ENCODE assay signal across 8 mouse cellular contexts in genomic region chr13:20185034-20185846, GRCm38 (mm10).
DNase-seq lines count a peak whose midpoint lies in the region; ATAC-seq lines count a peak whose summit lies in the region.

No protein-coding gene starts in this region.

- no peak for DNase-seq in kidney, adult 11 months
- peak; percentile 93 for DNase-seq in induced T-regulatory cell, adult 2 months (ENCODE audit: low read depth)
- peak; percentile 75 for DNase-seq in lung, postnatal 36 days
- DNase-seq in thymus, postnatal 25 days, result peak; percentile 85
- no peak for DNase-seq in retina, postnatal 1 day
- DNase-seq in left cerebral cortex, adult 18-20 months (ENCODE audit: low spot score in 2 of 2), result no peak

- H3K36me3 ChIP-seq in kidney, embryonic 15.5 days, result no peaks in the 10 kb centered on the region
- H3K36me3 ChIP-seq in hindbrain, embryonic 13.5 days, result no peaks in the 10 kb centered on the region

- WGBS in kidney, embryonic 15.5 days, result 86% methylated on average over 20 of the region's 20 CpGs
- 95% methylated on average over 20 of the region's 20 CpGs for WGBS in hindbrain, embryonic 13.5 days

- H3K9me3 ChIP-seq in kidney, embryonic 15.5 days (replicated peaks), result no peaks in the 10 kb centered on the region
- no peaks in the 10 kb centered on the region for H3K9me3 ChIP-seq in hindbrain, embryonic 13.5 days

- peak overlapping the region; percentile 11; the same call in 1 of the 2 replicates for H3K4me3 ChIP-seq in kidney, embryonic 15.5 days (replicated peaks)
- no peak overlapping the region for H3K4me3 ChIP-seq in hindbrain, embryonic 13.5 days

- H3K27me3 ChIP-seq in kidney, embryonic 15.5 days, result no peaks in the 10 kb centered on the region
- H3K27me3 ChIP-seq in hindbrain, embryonic 13.5 days, result no peaks in the 10 kb centered on the region

- peak overlapping the region; percentile 17; the same call in 1 of the 2 replicates for H3K4me2 ChIP-seq in kidney, embryonic 15.5 days
- H3K4me2 ChIP-seq in hindbrain, embryonic 13.5 days, result no peak overlapping the region

- H3K9ac ChIP-seq in kidney, embryonic 15.5 days, result no peak overlapping the region
- H3K9ac ChIP-seq in hindbrain, embryonic 13.5 days, result no peak overlapping the region

- no peak for ATAC-seq in kidney, embryonic 15.5 days (replicated peaks; ENCODE audit: low FRiP score)
- no peak for ATAC-seq in hindbrain, embryonic 13.5 days (ENCODE audit: low FRiP score)

- peak overlapping the region; percentile 73 for H3K27ac ChIP-seq in kidney, embryonic 15.5 days
- no peak overlapping the region for H3K27ac ChIP-seq in hindbrain, embryonic 13.5 days

- peaks cover 30% of the 10 kb centered on the region for H3K4me1 ChIP-seq in kidney, embryonic 15.5 days
- peaks cover 24% of the 10 kb centered on the region for H3K4me1 ChIP-seq in hindbrain, embryonic 13.5 days (replicated peaks)

Comparison
In these comparisons a context has a peak if more than half of its experiments do, and no peak if none do; other contexts are left out.
1. DNase-seq: peak in induced T-regulatory cell, adult 2 months (single experiment), lung, postnatal 36 days (single experiment) and thymus, postnatal 25 days (single experiment); none in kidney, adult 11 months (single experiment), retina, postnatal 1 day (single experiment) and left cerebral cortex, adult 18-20 months (0 of 2).